Mouse (Mus musculus) erythroid progenitor cell, adult 5-6 weeks (primary cell): ENCODE data around the gene Pnp. TPM values are rescaled to one million over a fixed set of nuclear protein-coding genes. Genes with fewer than 3 reads are reported as not detected.
"Not testable (repeated sequence)": the region's sequence is repeated elsewhere in the genome, so short reads cannot be mapped to it uniquely, and the experiment has no call there.

Experiments used
- ATAC-seq: replicated peaks from 2 replicates; pipeline ENCODE4 v1.8.0; 2016; ENCODE audit warnings: moderate number of reproducible peaks, mild to moderate bottlenecking, moderate TSS enrichment, inconsistent platforms; ENCODE audit not compliant: poor library complexity, low FRiP score, severe bottlenecking
- total RNA-seq, 2 experiments: library from RNA; stranded (forward) in 1 of 2; stranded (reverse) in 1 of 2; fragments of 150-400 nt in 1 of 2; fragments of 186-747, 209-891 nt in 1 of 2; gene quantifications; 2 replicates each; pipeline versions ENCODE4 v1.2.3 to v1.2.4; 2015 to 2017; ENCODE audit warnings: low replicate concordance in 2 of 2

The Pnp gene
- total RNA-seq, 2 experiments from 2014 or later: 218 to 256 TPM

DNA sequence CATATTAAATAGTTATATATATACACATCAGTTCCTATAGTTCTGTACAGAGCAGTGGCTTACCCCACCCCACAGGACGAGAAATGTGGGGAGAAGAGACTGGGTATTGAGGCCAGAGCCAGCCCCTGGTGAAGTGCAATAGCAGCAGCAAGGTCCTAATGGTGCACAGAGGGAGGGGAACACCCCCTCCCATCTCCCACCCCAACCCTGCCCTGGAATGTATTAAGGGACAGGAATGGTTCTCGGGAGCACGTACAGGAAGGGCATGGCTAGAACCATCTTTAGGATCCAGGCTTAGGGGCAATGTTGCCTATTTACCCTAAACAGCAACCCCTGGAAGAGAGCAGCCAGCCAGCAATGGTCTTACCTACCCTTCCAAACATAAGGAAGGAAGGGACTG lies 3.5 kb upstream of the Pnp start:
- no peak for ATAC-seq

DNA sequence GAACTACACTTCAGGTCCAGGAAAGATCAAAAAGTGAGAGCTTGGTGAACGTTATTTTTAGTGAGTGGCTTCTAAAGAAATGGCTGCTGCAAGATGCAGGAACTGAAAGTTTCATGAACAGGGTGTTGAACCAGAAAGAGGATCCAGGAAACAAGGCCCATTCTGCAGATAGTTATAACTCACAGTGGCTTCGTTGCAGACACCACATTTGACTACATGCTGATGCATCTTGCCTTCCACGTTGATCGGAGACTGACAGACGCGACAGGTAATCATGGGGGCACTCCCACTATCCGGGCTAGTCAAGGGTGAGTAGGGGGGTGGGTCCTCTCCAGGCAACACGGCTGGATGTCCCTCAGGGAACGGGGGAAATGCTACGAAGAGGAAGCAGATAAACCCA lies 931 bp upstream of the Pnp start:
- no peak for ATAC-seq

DNA sequence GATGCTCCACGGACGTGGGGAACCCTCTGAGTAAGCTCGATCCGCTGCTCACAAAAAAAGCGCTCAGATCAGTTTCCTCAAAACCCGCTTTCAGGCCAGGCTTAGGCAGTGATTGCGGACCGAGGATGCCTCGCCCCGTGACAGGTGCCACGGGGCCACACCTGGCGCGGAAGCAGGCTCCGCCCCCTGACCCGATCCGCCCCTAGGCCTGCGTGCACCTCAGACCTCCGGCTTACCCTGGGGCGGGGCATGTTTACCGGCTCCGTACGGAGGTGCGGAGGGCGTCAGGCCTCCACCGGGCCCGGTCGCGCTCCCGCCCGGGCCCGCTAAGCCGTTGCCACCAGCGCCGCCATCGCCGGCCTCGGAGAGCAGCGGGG lies 517 bp upstream of the Pnp start:
- ATAC-seq: peak; percentile 57

DNA sequence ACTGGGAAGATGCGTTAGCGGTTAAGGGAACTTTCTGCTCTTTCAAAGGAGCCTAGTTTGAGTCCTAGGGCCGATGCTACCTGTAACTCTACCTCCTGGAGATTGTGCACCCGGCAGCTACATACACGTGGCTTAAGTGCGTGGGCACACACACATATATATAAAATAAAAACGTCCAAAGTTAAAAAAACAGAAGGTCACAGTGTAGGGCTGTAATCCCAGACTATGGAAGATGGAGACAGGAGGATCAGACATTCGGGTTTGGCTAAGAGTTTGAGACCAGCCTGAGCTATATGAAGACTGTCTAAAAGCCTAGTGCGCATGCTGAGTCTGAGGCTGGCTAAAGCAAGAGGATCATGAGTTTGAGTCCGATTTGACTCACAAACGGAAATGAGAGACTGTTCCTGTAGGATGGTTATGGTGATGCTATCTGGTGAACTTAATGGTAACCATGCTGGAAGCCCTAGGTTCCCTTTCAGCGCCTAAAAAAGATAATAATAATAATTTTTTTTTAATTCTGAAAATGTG lies 675 bp downstream of the Pnp start:
- peak; percentile 63; the same call in 1 of the 2 replicates for ATAC-seq

DNA sequence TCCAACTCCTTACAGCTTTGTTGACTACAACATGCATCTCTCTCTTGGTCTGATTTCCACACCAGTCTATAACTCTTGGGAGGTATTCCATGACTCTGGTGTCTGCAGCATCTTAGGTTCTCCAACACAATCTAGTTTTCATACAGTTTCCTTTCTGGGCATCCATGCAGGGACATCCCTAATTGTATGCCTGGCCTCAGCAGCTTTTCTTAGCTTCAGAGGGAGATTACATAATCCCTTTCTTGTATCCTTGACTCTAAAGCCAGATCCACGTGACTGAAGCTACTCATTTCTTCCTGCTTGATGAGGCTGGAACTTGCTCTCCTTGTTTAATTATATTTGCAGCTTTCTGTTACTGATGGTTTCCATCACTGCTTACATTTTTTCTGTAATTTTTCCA lies 5.8 kb downstream of the Pnp start:
- ATAC-seq: no peak

DNA sequence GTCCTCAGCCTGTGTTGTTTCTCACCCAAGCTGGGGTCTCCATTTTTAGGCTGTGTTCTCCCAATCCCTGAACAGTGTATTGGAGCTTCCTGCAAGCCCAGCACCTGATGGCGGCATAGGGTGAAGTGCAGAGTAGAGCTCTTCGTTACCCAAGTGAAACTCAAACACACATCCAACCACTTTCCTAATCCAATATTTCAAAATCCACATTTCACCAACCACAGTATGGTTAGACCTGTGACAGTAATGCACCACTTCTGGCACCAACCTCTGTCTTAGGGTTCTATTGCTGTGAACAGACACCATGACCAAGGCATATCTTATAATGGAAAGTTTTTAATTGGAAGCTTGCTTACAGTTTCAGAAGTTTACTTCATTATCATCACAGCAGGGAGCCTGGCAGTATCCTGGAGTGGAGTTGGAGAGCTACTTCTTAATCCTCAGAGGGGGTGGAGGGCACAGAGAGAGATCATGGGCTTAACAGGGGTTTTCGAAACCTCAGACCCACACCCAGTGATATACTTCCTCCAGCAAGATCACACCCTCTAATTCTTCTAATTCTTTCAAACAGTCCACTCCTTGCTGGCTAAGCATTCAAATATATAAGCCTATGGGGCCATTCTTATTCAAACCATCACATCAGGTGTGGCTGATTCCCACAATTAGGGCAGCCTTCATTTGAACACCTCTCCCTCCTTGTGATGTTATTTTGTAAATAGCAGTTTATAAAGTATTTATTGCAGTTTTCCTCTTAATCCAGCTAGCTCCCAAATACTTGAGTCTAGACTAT lies 7.4 kb downstream of the Pnp start:
- no peak for ATAC-seq

DNA sequence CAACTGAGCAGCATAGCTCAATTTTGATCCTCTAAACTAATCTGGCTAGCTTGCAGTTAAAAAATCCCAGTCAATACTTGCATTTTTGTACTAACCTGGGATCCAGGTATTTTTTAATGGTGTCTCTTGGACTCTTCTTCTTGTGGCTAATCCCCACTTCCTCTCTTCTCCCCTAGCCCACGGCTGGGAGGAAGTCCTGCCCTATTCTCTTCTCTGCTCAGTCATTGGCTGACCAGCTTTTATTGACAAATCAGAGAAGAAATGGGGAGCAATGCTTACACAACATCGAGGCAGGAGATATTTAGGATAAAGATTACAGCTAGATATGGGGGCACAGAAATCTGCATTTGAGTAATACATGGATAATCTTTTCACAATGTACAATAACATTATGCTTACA lies 8.1 kb downstream of the Pnp start:
- no peak for ATAC-seq

DNA sequence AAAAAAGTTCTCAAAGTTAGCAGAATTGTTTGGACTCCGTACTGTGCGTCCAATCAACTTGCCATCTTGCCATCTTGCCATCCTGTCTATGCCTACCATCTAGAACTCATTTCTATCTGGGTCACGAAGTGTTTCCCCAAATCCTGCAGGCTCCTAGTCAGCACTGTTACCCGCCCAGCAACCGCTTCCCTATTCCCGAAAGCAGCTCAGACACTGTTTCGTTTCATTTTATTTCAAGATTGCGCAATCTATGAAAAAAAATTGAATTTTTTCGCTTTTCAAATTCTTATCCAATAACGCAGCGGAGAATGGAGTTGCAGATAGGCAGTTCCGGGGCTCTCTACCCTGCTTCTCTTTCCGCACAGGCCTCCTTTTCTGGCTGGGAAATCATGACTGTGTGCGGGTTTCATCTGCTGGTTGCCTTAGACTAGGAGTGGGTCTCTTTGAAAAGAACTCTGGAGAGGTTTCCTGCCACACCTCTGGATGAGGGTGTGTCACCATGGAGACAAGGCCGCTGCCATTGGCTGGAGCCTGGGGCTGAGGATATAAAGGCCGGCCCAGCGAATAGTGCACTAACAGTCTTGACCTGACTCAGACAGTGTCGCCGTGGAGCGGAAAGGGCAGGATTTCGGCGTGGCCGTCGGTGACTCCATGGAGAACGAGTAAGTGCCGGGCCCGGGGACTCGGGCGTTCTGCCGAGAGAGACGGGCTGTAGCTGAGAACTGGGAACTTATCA lies 13.2 kb downstream of the Pnp start, which contains the start of gene Gm49342:
Gm49342 (plus strand) TSS at position 586 of the 736 bp plus-strand sequence.
- ATAC-seq: peak; percentile 89

DNA sequence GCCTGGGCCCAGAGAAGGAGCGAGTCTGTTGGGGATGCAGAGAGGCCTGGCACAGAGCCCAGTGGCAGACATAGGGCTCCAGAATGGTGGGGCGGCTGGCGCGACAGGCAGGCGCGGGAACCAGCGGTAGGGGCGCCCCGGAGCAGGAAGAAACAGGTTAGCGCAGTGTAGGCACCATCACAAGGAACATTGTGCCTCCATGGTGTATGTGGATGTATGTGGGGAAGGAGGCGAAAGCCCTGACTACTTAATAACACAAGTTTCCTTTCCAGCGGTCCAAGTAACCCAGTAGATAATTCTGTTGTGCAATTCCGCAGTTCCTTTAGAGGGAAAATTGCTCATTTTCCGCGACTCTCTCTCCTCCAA lies 13.8 kb downstream of the Pnp start:
- ATAC-seq: peak; percentile 86

DNA sequence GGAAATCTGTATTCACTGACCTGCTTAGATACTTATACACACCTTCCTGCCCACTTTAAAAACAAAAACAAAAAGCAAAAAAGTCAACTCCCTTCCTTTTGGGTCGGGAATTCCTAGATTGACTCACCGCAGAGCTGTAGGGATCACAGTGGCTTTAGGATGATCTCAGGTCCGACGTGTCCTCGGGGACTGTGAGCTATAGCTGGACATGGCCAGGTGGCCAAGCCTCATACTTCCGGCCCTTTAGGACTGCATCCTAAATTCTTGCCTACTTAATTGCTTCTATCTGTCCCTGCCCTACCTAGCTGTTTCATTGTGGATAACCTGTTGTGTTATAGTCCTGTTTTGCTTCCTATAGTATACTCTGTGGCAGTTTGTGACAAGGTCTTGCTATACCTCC lies 14.2 kb downstream of the Pnp start:
- not testable (repeated sequence) for ATAC-seq

DNA sequence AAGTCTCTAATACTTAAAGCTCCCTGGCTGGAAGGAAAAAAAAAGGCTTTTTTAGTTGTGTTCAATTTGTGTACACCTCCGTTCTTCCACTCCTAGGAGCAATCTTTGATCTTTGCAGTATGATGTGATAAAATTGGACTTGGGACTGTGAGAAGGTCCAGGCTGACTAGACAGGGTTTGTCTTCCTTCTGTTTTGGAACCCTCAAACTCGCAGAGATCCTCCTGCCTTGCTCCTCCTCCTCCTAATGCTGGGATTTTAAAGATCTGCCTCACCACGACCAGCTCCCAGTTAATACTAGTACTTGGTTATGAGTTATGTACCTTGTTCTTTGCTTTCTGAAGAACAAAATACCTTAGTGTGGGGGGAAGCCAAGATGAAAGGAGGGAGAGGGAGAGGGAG lies 14.6 kb downstream of the Pnp start:
- ATAC-seq: not testable (repeated sequence)

DNA sequence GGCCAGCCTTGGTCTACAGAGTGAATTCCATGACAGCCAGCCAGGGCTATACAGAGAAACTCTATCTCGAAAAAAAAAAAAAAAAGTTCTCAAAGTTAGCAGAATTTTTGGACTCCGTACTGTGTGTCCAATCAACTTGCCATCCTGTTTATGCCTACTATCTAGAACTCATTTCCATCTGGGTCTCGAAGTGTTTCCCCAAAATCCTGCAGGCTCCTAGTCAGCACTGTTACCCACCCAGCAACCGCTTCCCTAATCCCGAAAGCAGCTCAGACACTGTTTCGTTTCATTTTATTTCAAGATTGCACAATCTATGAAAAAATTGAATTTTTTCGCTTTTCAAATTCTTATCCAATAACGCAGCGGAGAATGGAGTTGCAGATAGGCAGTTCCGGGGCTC lies 24.6 kb downstream of the Pnp start:
- no peak for ATAC-seq

DNA sequence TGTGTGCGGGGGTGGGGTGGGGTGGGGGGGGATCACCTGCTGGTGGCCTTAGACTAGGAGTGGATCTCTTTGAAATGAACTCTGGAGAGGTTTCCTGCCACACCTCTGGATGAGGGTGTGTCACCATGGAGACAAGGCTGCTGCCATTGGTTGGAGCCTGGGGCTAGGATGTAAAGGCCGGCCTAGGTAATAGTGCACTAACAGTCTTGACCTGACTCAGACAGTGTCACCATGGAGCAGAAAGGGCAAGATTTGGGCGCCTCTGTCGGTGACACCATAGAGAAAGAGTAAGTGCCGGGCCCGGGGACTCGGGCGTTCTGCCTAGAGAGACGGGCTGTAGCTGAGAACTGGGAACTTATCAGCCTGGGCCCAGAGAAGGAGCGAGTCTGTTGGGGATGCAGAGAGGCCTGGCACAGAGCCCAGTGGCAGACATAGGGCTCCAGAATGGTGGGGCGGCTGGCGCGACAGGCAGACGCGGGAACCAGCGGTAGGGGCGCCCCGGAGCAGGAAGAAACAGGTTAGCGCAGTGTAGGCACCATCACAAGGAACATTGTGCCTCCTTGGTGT lies 25.1 kb downstream of the Pnp start, which contains the start of gene Pnp2:
Pnp2 (plus strand) TSS at position 51 of the 567 bp plus-strand sequence.
- peak; percentile 82 for ATAC-seq

DNA sequence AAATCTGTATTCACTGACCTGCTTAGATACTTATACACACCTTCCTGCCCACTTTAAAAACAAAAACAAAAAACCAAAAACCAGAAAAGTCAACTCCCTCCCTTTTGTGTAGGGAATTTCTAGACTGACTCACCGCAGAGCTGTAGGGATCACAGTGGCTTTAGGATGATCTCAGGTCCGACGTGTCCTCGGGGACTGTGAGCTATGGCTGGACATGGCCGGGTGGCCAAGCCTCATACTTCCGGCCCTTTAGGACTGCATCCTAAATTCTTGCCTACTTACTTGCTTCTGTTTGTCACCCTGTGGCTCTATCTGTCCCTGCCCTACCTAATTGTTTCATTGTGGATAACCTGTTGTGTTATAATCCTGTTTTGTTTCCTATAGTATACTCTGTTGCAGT lies 25.8 kb downstream of the Pnp start:
- not testable (repeated sequence) for ATAC-seq

DNA sequence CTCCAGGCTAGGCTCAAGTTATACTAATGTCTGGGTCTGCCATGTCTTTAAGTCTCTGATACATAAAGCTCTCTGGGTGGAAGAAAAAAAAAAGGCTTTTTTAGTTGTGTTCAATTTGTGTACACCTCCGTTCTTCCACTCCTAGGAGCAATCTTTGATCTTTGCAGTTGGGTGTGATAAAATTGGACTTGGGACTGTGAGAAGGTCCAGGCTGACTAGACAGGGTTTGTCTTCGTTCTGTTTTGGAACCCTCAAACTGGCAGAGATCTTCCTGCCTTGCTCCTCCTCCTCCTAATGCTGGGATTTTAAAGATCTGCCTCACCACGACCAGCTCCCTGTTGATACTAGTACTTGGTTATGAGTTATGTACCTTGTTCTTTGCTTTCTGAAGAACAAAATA lies 26.3 kb downstream of the Pnp start:
- ATAC-seq: peak; percentile 15; the same call in 1 of the 2 replicates

DNA sequence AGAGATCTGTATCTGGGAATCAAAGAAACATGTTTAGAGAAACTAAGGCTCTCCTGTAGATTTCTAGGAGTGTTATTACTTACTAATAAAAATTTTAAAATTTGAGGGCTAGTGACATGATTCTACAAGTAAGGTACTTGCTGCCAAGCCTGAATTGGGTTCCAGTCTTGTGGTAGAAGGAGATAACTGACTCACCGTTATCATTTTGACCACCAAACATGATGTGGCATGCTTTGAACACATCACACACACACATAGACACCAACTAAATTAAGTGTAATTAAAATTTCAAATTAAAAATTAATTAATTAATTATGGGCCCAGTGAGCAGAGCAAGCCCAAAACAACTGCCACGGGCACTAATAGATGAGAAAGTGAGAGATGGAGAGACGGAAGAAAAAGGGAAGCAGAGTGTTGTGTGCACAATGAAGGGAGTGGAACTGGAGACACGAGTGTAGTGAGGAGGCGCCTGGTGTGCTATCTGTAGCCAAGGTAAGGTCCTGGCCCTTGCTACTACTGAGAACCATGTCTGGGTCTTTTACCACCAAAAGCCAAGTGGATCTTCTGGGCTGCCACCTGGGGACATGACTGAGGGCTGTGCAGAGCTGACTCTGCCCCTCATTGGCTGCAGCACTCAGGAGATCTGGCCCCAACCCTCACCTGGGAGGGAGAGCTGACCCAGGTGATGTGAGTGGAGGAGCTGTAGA lies 27.6 kb downstream of the Pnp start:
- ATAC-seq: peak; percentile 54

DNA sequence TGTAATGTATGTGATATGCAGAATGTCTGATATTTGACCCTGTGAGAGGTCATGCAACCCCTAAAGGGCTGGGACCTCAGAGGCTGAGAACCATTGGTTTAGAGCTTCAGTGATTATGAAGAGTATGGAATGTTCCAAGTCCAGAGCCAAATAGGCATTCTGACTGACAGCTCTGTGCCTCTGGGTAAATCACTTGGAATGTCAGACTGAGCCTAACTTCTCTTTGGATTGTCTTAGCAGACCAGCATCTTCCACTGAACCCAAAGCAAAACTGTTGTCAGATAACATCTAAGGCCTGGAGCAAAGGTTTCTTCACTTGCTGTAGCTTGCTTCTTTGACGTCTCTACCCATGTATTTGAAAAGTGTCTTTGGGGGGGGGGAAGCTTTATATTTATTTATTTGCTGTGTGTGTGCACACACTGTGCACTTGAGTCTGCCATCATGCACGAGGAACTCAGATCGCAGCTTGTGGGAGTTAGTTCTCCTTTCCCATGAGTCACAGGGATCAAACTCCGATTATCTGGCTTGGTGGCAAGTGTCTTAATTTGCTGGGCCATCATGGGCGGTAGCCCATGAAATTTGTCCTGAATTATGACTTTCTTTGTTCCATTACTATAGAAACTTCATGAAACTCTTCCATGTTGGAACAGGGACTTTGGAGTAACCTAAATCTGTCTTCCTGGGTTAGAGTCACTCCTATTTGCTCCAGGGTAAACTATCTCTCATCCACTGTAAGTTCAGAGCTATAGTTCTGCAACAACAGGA lies 37.5 kb downstream of the Pnp start:
- ATAC-seq: no peak

DNA sequence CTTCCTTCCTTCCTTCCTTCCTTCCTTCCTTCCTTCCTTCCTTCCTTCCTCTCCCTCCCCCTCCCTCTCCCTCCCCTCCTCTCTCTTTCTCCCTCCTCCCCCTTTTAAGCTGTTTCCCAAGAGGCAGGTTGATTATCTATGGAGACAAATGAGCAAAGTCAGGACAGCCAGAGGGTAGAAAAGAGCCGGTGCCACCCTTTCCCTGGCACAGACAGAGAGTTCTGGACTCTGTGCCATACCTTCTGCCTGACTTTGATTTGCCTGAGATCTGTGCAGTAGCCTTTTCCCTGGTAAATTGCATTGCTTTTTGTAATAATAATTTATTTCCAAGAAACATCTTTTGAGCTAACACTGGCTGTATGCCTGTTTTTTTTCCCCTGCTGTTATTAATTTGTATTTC lies 38.2 kb downstream of the Pnp start:
- ATAC-seq: no peak
